Mouse (Mus musculus): ENCODE measurements around the gene Dazap1.

- TF ChIP-seq POLR2A (IDR thresholded peaks at IDR 0.05; ENCODE audit: extremely low read depth, insufficient read depth, low read length) (peak; percentile 92), CTCF (IDR thresholded peaks at IDR 0.05; ENCODE audit: low read depth, low read length) (no peak)
These were observed 68.8 kb downstream of the Dazap1 start for GRCm38 (mm10) chr10:80330084-80330483.

Data from liver, adult 2 months (tissue).